Mouse (Mus musculus): ENCODE measurements at regions not wholly inside any gene's neighbourhood (a gene's known extent, or its start where the extent isn't known, plus 50 kb on each side); places are given as distances from the start of the nearest gene placed in this dataset.

GRCm38 (mm10) chr13:103419146-103419545 is 84.8 kb upstream of the Mast4 start:
- TF ChIP-seq CEBPB (IDR thresholded peaks at IDR 0.05; ENCODE audit: low read depth) (no peak), CTCF (IDR thresholded peaks at IDR 0.05; ENCODE audit: control insufficient read depth, insufficient read depth, insufficient read length) (no peak), MYOD1 (IDR thresholded peaks at IDR 0.05; ENCODE audit: control insufficient read depth, insufficient read length, low read depth) (no peak), MAX (IDR thresholded peaks at IDR 0.05) (no peak)
